Mouse (Mus musculus): ENCODE data around the gene Tspan3.

- TF ChIP-seq GATA1 (IDR thresholded peaks at IDR 0.05; ENCODE audit: borderline replicate concordance, low read length) (no peak), FLI1 (IDR thresholded peaks at IDR 0.05; ENCODE audit: low read length) (no peak)
These were observed 48.4 kb upstream of the Tspan3 start for GRCm38 (mm10) chr9:56213451-56214291.

All from megakaryocyte, embryonic 14.5 days (primary cell).